Mouse (Mus musculus): ENCODE measurements around the gene Fndc1. TPM values are rescaled to one million over a fixed set of nuclear protein-coding genes. Genes with fewer than 3 reads are reported as not detected.
A peak's percentile ranks its signal among the peaks of the same experiment; 100 is the strongest.

Fndc1 gene
- polyA plus RNA-seq, 1 experiment from 2014 or later, result 9.3 TPM

GRCm38 (mm10) chr17:7753383-7753782 lies 73.7 kb downstream of the Fndc1 start:
- H3K9me3 ChIP-seq (ENCODE audit: control insufficient read depth, low read length), result no peaks in the 10 kb centered on the region
- 69% methylated on average over 7 of the region's 7 CpGs for WGBS
- ATAC-seq (replicated peaks; ENCODE audit: low FRiP score, low TSS enrichment, low read depth), result no peak
- H3K27me3 ChIP-seq (replicated peaks; ENCODE audit: control insufficient read depth, insufficient read depth, low read length), result no peaks in the 10 kb centered on the region
- no peak overlapping the region for H3K27ac ChIP-seq (ENCODE audit: low read depth)
- H3K36me3 ChIP-seq (ENCODE audit: control insufficient read depth, insufficient read depth, low read length), result no peaks in the 10 kb centered on the region
- no peaks in the 10 kb centered on the region for H3K4me1 ChIP-seq (replicated peaks; ENCODE audit: control insufficient read depth, insufficient read depth, low read length)
- no peak overlapping the region for H3K4me3 ChIP-seq (ENCODE audit: low read depth, low read length)
- H3K4me2 ChIP-seq (ENCODE audit: low read length), result no peak overlapping the region
- DNase-seq (ENCODE audit: low spot score), result no peak
- H3K9ac ChIP-seq (ENCODE audit: low read length), result no peak overlapping the region

- no peaks in the 10 kb centered on the region for H3K36me3 ChIP-seq (ENCODE audit: control insufficient read depth, insufficient read depth, low read length)
- DNase-seq (ENCODE audit: low spot score) (no peak), ATAC-seq (replicated peaks; ENCODE audit: low FRiP score, low TSS enrichment, low read depth) (no peak)
- H3K4me1 ChIP-seq (replicated peaks; ENCODE audit: control insufficient read depth, insufficient read depth, low read length), result no peaks in the 10 kb centered on the region
- WGBS, result 83% methylated on average over 4 of the region's 4 CpGs
- H3K9ac ChIP-seq (ENCODE audit: low read length), result no peak overlapping the region
- no peak overlapping the region for H3K4me2 ChIP-seq (ENCODE audit: low read length)
- no peaks in the 10 kb centered on the region for H3K27me3 ChIP-seq (replicated peaks; ENCODE audit: control insufficient read depth, insufficient read depth, low read length)
- H3K4me3 ChIP-seq (ENCODE audit: low read depth, low read length), result no peak overlapping the region
- H3K27ac ChIP-seq (ENCODE audit: low read depth), result no peak overlapping the region
- no peaks in the 10 kb centered on the region for H3K9me3 ChIP-seq (ENCODE audit: control insufficient read depth, low read length)
These were observed 77.9 kb downstream of the Fndc1 start for GRCm38 (mm10) chr17:7749051-7749815.

- DNase-seq (ENCODE audit: low spot score) (no peak), ATAC-seq (replicated peaks; ENCODE audit: low FRiP score, low TSS enrichment, low read depth) (no peak)
- H3K4me2 ChIP-seq (ENCODE audit: low read length), result no peak overlapping the region
- H3K36me3 ChIP-seq (ENCODE audit: control insufficient read depth, insufficient read depth, low read length), result no peaks in the 10 kb centered on the region
- H3K9me3 ChIP-seq (ENCODE audit: control insufficient read depth, low read length), result no peaks in the 10 kb centered on the region
- WGBS, result 87% methylated on average over 3 of the region's 3 CpGs
- H3K27ac ChIP-seq (ENCODE audit: low read depth), result no peak overlapping the region
- H3K4me1 ChIP-seq (replicated peaks; ENCODE audit: control insufficient read depth, insufficient read depth, low read length), result no peaks in the 10 kb centered on the region
- no peaks in the 10 kb centered on the region for H3K27me3 ChIP-seq (replicated peaks; ENCODE audit: control insufficient read depth, insufficient read depth, low read length)
- no peak overlapping the region for H3K9ac ChIP-seq (ENCODE audit: low read length)
- H3K4me3 ChIP-seq (ENCODE audit: low read depth, low read length), result no peak overlapping the region
These were observed 80.3 kb downstream of the Fndc1 start for GRCm38 (mm10) chr17:7746841-7747240.

- Histone ChIP-seq H3K27me3 (replicated peaks; ENCODE audit: control insufficient read depth, insufficient read depth, low read length) (no peaks in the 10 kb centered on the region), H3K27ac (ENCODE audit: low read depth) (no peak overlapping the region), H3K9me3 (ENCODE audit: control insufficient read depth, low read length) (no peaks in the 10 kb centered on the region), H3K9ac (ENCODE audit: low read length) (no peak overlapping the region), H3K36me3 (ENCODE audit: control insufficient read depth, insufficient read depth, low read length) (no peaks in the 10 kb centered on the region), H3K4me2 (ENCODE audit: low read length) (no peak overlapping the region), H3K4me1 (replicated peaks; ENCODE audit: control insufficient read depth, insufficient read depth, low read length) (no peaks in the 10 kb centered on the region), H3K4me3 (ENCODE audit: low read depth, low read length) (no peak overlapping the region)
- WGBS, result 92% methylated on average over 4 of the region's 4 CpGs
- DNase-seq (ENCODE audit: low spot score), result no peak
- ATAC-seq (replicated peaks; ENCODE audit: low FRiP score, low TSS enrichment, low read depth), result no peak
These were observed 82.1 kb downstream of the Fndc1 start for GRCm38 (mm10) chr17:7744976-7745375.

GRCm38 (mm10) chr17:7740988-7741387 lies 86.1 kb downstream of the Fndc1 start:
- DNase-seq (ENCODE audit: low spot score), result peak; percentile 89
- no peak overlapping the region for H3K9ac ChIP-seq (ENCODE audit: low read length)
- WGBS, result 26% methylated on average over 2 of the region's 2 CpGs
- no peaks in the 10 kb centered on the region for H3K9me3 ChIP-seq (ENCODE audit: control insufficient read depth, low read length)
- no peak for ATAC-seq (replicated peaks; ENCODE audit: low FRiP score, low TSS enrichment, low read depth)
- H3K27ac ChIP-seq (ENCODE audit: low read depth), result no peak overlapping the region
- H3K4me1 ChIP-seq (replicated peaks; ENCODE audit: control insufficient read depth, insufficient read depth, low read length), result no peaks in the 10 kb centered on the region
- no peak overlapping the region for H3K4me2 ChIP-seq (ENCODE audit: low read length)
- no peaks in the 10 kb centered on the region for H3K36me3 ChIP-seq (ENCODE audit: control insufficient read depth, insufficient read depth, low read length)
- no peak overlapping the region for H3K4me3 ChIP-seq (ENCODE audit: low read depth, low read length)
- no peaks in the 10 kb centered on the region for H3K27me3 ChIP-seq (replicated peaks; ENCODE audit: control insufficient read depth, insufficient read depth, low read length)

GRCm38 (mm10) chr17:7722991-7723390 lies 104.1 kb downstream of the Fndc1 start:
- Histone ChIP-seq H3K9ac (ENCODE audit: low read length) (no peak overlapping the region), H3K4me1 (replicated peaks; ENCODE audit: control insufficient read depth, insufficient read depth, low read length) (no peaks in the 10 kb centered on the region), H3K4me2 (ENCODE audit: low read length) (no peak overlapping the region), H3K27ac (ENCODE audit: low read depth) (no peak overlapping the region), H3K4me3 (ENCODE audit: low read depth, low read length) (no peak overlapping the region), H3K36me3 (ENCODE audit: control insufficient read depth, insufficient read depth, low read length) (no peaks in the 10 kb centered on the region), H3K27me3 (replicated peaks; ENCODE audit: control insufficient read depth, insufficient read depth, low read length) (0 out of 2 replicates have a peak, but pooled peaks cover 3% of the 10 kb centered on the region), H3K9me3 (ENCODE audit: control insufficient read depth, low read length) (no peaks in the 10 kb centered on the region)
- ATAC-seq (replicated peaks; ENCODE audit: low FRiP score, low TSS enrichment, low read depth) (no peak), DNase-seq (ENCODE audit: low spot score) (no peak)
- WGBS, result 88% methylated on average over 4 of the region's 4 CpGs

GRCm38 (mm10) chr17:7718886-7719285 lies 108.2 kb downstream of the Fndc1 start:
- no peaks in the 10 kb centered on the region for H3K36me3 ChIP-seq (ENCODE audit: control insufficient read depth, insufficient read depth, low read length)
- no peaks in the 10 kb centered on the region for H3K9me3 ChIP-seq (ENCODE audit: control insufficient read depth, low read length)
- no peak overlapping the region for H3K4me3 ChIP-seq (ENCODE audit: low read depth, low read length)
- H3K4me1 ChIP-seq (replicated peaks; ENCODE audit: control insufficient read depth, insufficient read depth, low read length), result no peaks in the 10 kb centered on the region
- no peak overlapping the region for H3K4me2 ChIP-seq (ENCODE audit: low read length)
- DNase-seq (ENCODE audit: low spot score), result no peak
- H3K27ac ChIP-seq (ENCODE audit: low read depth), result no peak overlapping the region
- 64% methylated on average over 1 of the region's 1 CpGs for WGBS
- H3K27me3 ChIP-seq (replicated peaks; ENCODE audit: control insufficient read depth, insufficient read depth, low read length), result 0 out of 2 replicates have a peak, but pooled peaks cover 3% of the 10 kb centered on the region
- no peak overlapping the region for H3K9ac ChIP-seq (ENCODE audit: low read length)
- no peak for ATAC-seq (replicated peaks; ENCODE audit: low FRiP score, low TSS enrichment, low read depth)

GRCm38 (mm10) chr17:7717945-7718344 lies 109.2 kb downstream of the Fndc1 start:
- H3K4me2 ChIP-seq (ENCODE audit: low read length), result no peak overlapping the region
- no peaks in the 10 kb centered on the region for H3K4me1 ChIP-seq (replicated peaks; ENCODE audit: control insufficient read depth, insufficient read depth, low read length)
- no peak for ATAC-seq (replicated peaks; ENCODE audit: low FRiP score, low TSS enrichment, low read depth)
- no peak for DNase-seq (ENCODE audit: low spot score)
- H3K9me3 ChIP-seq (ENCODE audit: control insufficient read depth, low read length), result no peaks in the 10 kb centered on the region
- H3K4me3 ChIP-seq (ENCODE audit: low read depth, low read length), result no peak overlapping the region
- no peaks in the 10 kb centered on the region for H3K27me3 ChIP-seq (replicated peaks; ENCODE audit: control insufficient read depth, insufficient read depth, low read length)
- H3K36me3 ChIP-seq (ENCODE audit: control insufficient read depth, insufficient read depth, low read length), result no peaks in the 10 kb centered on the region
- H3K9ac ChIP-seq (ENCODE audit: low read length), result no peak overlapping the region
- WGBS, result 40% methylated on average over 6 of the region's 6 CpGs
- H3K27ac ChIP-seq (ENCODE audit: low read depth), result no peak overlapping the region

GRCm38 (mm10) chr17:7713020-7713419 lies 114.1 kb downstream of the Fndc1 start:
- Histone ChIP-seq H3K9ac (ENCODE audit: low read length) (no peak overlapping the region), H3K4me3 (ENCODE audit: low read depth, low read length) (no peak overlapping the region), H3K4me1 (replicated peaks; ENCODE audit: control insufficient read depth, insufficient read depth, low read length) (no peaks in the 10 kb centered on the region), H3K9me3 (ENCODE audit: control insufficient read depth, low read length) (no peaks in the 10 kb centered on the region), H3K4me2 (ENCODE audit: low read length) (no peak overlapping the region), H3K27ac (ENCODE audit: low read depth) (no peak overlapping the region), H3K36me3 (ENCODE audit: control insufficient read depth, insufficient read depth, low read length) (no peaks in the 10 kb centered on the region), H3K27me3 (replicated peaks; ENCODE audit: control insufficient read depth, insufficient read depth, low read length) (no peaks in the 10 kb centered on the region)
- DNase-seq (ENCODE audit: low spot score) (no peak), ATAC-seq (replicated peaks; ENCODE audit: low FRiP score, low TSS enrichment, low read depth) (no peak)
- WGBS, result 38% methylated on average over 2 of the region's 2 CpGs

Data from intestine, embryonic 14.5 days (tissue).